7 mouse cellular contexts compared by ENCODE assay signal in genomic region chr12:51970352-51971069, GRCm38 (mm10). TPM values are rescaled to one million over a fixed set of nuclear protein-coding genes. Genes with fewer than 3 reads are reported as not detected.
A peak's percentile ranks its signal among the peaks of the same experiment; 100 is the strongest.
DNase-seq lines count a peak whose midpoint lies in the region; ATAC-seq and TF ChIP-seq lines count a peak whose summit lies in the region.

No protein-coding gene starts in this region.

- WGBS in spleen, adult 2 months, result under 1% methylated on average over 35 of the region's 35 CpGs
- 1% methylated on average over 35 of the region's 35 CpGs for WGBS in hindbrain, embryonic 15.5 days

- peak overlapping the region; percentile 67 for H3K4me2 ChIP-seq in hindbrain, embryonic 15.5 days

- ATAC-seq in common myeloid progenitor, adult 5-6 weeks (replicated peaks; ENCODE audit: low read depth, poor library complexity, severe bottlenecking), result peak; percentile 30
- no peak for ATAC-seq in hindbrain, embryonic 15.5 days (ENCODE audit: low FRiP score, low read depth)
- peak; percentile 35 for ATAC-seq in megakaryocyte progenitor cell, adult 5-6 weeks (replicated peaks; ENCODE audit: poor library complexity)

- peak overlapping the region; percentile 97 for H3K4me3 ChIP-seq in spleen, adult 2 months (ENCODE audit: extremely low read depth, insufficient read depth, insufficient read length)
- peak overlapping the region; percentile 98 for H3K4me3 ChIP-seq in hindbrain, embryonic 15.5 days

- 0 out of 2 replicates have a peak, but pooled peaks cover 2% of the 10 kb centered on the region for H3K4me1 ChIP-seq in spleen, adult 2 months (ENCODE audit: control insufficient read depth, insufficient read depth, insufficient read length)
- peaks cover 15% of the 10 kb centered on the region for H3K4me1 ChIP-seq in hindbrain, embryonic 15.5 days (replicated peaks)

- H3K27me3 ChIP-seq in spleen, adult 2 months (ENCODE audit: control insufficient read depth, insufficient read depth, low read length), result no peaks in the 10 kb centered on the region
- no peaks in the 10 kb centered on the region for H3K27me3 ChIP-seq in hindbrain, embryonic 15.5 days

- no peaks in the 10 kb centered on the region for H3K36me3 ChIP-seq in spleen, adult 2 months (ENCODE audit: control insufficient read depth, insufficient read depth, low read length)
- no peaks in the 10 kb centered on the region for H3K36me3 ChIP-seq in hindbrain, embryonic 15.5 days

- no peaks in the 10 kb centered on the region for H3K9me3 ChIP-seq in hindbrain, embryonic 15.5 days

- DNase-seq in spleen, adult 2 months (ENCODE audit: low read depth in 1 of 2, low spot score in 2 of 2), result peak in 1 of 2 experiments; percentile 40
- no peak for DNase-seq in spleen, adult 18-20 months
- DNase-seq in right cerebral cortex, postnatal 10 days (ENCODE audit: low spot score in 2 of 2), result no peak
- DNase-seq in cerebellum, postnatal 10 days, result no peak

- peak overlapping the region; percentile 82 for H3K9ac ChIP-seq in hindbrain, embryonic 15.5 days

- no peak for TF ChIP-seq POLR2A in spleen, adult 2 months (IDR thresholded peaks at IDR 0.05; ENCODE audit: low read depth, low read length)

- no peak for TF ChIP-seq CTCF in spleen, adult 2 months (IDR thresholded peaks at IDR 0.05; ENCODE audit: extremely low read depth, insufficient read depth, insufficient read length, insufficient replicate concordance)

- H3K27ac ChIP-seq in spleen, adult 2 months (ENCODE audit: insufficient read depth, low read length), result peak overlapping the region; percentile 77
- peak overlapping the region; percentile 84 for H3K27ac ChIP-seq in hindbrain, embryonic 15.5 days (replicated peaks)

RNA-seq across cellular contexts. Expression of gene Heatr5a, which starts 0.6 kb away (rescaled TPM):
- polyA plus RNA-seq in spleen, adult 2 months (2012; rRNA removed), result 18.0 and 24.6 TPM in 2 replicates
- 55.3 and 62.1 TPM in 2 replicates for total RNA-seq in common myeloid progenitor, adult 5-6 weeks (2017)
- polyA plus RNA-seq in hindbrain, embryonic 15.5 days (2015; fragmentation: Nextera tagmentation; extraction: Ambion mirVana), result 6.9 and 7.1 TPM in 2 replicates
- total RNA-seq in megakaryocyte progenitor cell, adult 5-6 weeks (2015), result 27.8 and 43.7 TPM in 2 replicates
- 21.2 and 30.0 TPM in 2 replicates for total RNA-seq in megakaryocyte progenitor cell, adult 5-6 weeks (2017)

RNA-seq across cellular contexts. Expression of gene Dtd2, which starts 35.8 kb away (rescaled TPM):
- 2.3 and 2.8 TPM in 2 replicates for polyA plus RNA-seq in spleen, adult 2 months (2012; rRNA removed)
- 15.8 and 18.4 TPM in 2 replicates for total RNA-seq in common myeloid progenitor, adult 5-6 weeks (2017)
- 19.7 and 20.6 TPM in 2 replicates for polyA plus RNA-seq in hindbrain, embryonic 15.5 days (2015; fragmentation: Nextera tagmentation; extraction: Ambion mirVana)
- total RNA-seq in megakaryocyte progenitor cell, adult 5-6 weeks (2015), result 15.8 and 18.6 TPM in 2 replicates
- 15.8 and 16.2 TPM in 2 replicates for total RNA-seq in megakaryocyte progenitor cell, adult 5-6 weeks (2017)

RNA-seq across cellular contexts. Expression of gene Gpr33, which starts 57.4 kb away (rescaled TPM):
- polyA plus RNA-seq in spleen, adult 2 months (2012; rRNA removed), result 0.41 and 0.53 TPM in 2 replicates
- total RNA-seq in common myeloid progenitor, adult 5-6 weeks (2017), result not detected in 2 replicates
- not detected in 2 replicates for polyA plus RNA-seq in hindbrain, embryonic 15.5 days (2015; fragmentation: Nextera tagmentation; extraction: Ambion mirVana)
- total RNA-seq in megakaryocyte progenitor cell, adult 5-6 weeks (2015), result not detected in 2 replicates
- not detected in 2 replicates for total RNA-seq in megakaryocyte progenitor cell, adult 5-6 weeks (2017)
